8 mouse cellular contexts compared by ENCODE assay signal in genomic region chr12:112091054-112091453, GRCm38 (mm10). TPM values are rescaled to one million over a fixed set of nuclear protein-coding genes. Genes with fewer than 3 reads are reported as not detected.
DNase-seq lines count a peak whose midpoint lies in the region; ATAC-seq and TF ChIP-seq lines count a peak whose summit lies in the region.

No protein-coding gene starts in this region.

- no peaks in the 10 kb centered on the region for H3K9me3 ChIP-seq in forebrain, postnatal 0 days (ENCODE audit: low read length)

- no peak overlapping the region for H3K27ac ChIP-seq in forebrain, postnatal 0 days (ENCODE audit: low read depth, low read length)

- no peak overlapping the region for H3K9ac ChIP-seq in forebrain, postnatal 0 days

- H3K4me1 ChIP-seq in forebrain, postnatal 0 days (ENCODE audit: insufficient read depth), result 0 out of 2 replicates have a peak, but pooled peaks cover 10% of the 10 kb centered on the region
- H3K4me1 ChIP-seq in lung, adult 2 months (ENCODE audit: control insufficient read depth, insufficient read depth, low read length), result peaks cover 4% of the 10 kb centered on the region

- H3K36me3 ChIP-seq in forebrain, postnatal 0 days (ENCODE audit: insufficient read depth), result no peaks in the 10 kb centered on the region

- WGBS in forebrain, postnatal 0 days, result 7% methylated on average over 12 of the region's 12 CpGs
- WGBS in lung, adult 2 months, result 5% methylated on average over 12 of the region's 12 CpGs

- H3K4me3 ChIP-seq in forebrain, postnatal 0 days (ENCODE audit: low read depth, low read length), result no peak overlapping the region
- H3K4me3 ChIP-seq in lung, adult 2 months (replicated peaks; ENCODE audit: extremely low read depth, low read depth, low read length), result no peak overlapping the region

- no peaks in the 10 kb centered on the region for H3K27me3 ChIP-seq in forebrain, postnatal 0 days (ENCODE audit: insufficient read depth, low read length)

- no peak for TF ChIP-seq POLR2A in lung, adult 2 months (IDR thresholded peaks at IDR 0.05; ENCODE audit: borderline replicate concordance, extremely low read depth, low read depth, low read length)

- TF ChIP-seq CTCF in forebrain, postnatal 0 days (IDR thresholded peaks at IDR 0.05; ENCODE audit: low read depth), result peak; percentile 93
- TF ChIP-seq CTCF in lung, adult 2 months (IDR thresholded peaks at IDR 0.05; ENCODE audit: insufficient read depth, low read length), result peak; percentile 97

- peak; percentile 67; the same call in 1 of the 2 replicates for ATAC-seq in forebrain, postnatal 0 days

- peak overlapping the region; percentile 14; the same call in 1 of the 2 replicates for H3K4me2 ChIP-seq in forebrain, postnatal 0 days (ENCODE audit: low read depth)

- DNase-seq in NIH3T3 (ENCODE audit: low read depth), result peak; percentile 79
- DNase-seq in cerebellum, adult 18-20 months, result peak; percentile 79 to 83
- DNase-seq in forebrain, postnatal 0 days, result peak; percentile 86
- DNase-seq in heart, postnatal 4 days, result peak; percentile 76
- peak; percentile 73 for DNase-seq in layer of hippocampus, adult 11-12 months (ENCODE audit: low spot score)
- DNase-seq in lung, adult 2 months, result peak; percentile 54
- DNase-seq in ovary, postnatal 36 days (ENCODE audit: low spot score), result peak; percentile 57
- DNase-seq in c-Kit-positive CD71-positive TER-119-positive erythroid progenitor cells, embryonic 14.5 days (ENCODE audit: low spot score), result no peak

RNA-seq across cellular contexts. Expression of gene Aspg, which starts 15.4 kb away (rescaled TPM):
- total RNA-seq in forebrain, postnatal 0 days (2014; rRNA removed), result 2.9 and 3.9 TPM in 2 replicates
- polyA plus RNA-seq in forebrain, postnatal 0 days (2015; fragmentation: Nextera tagmentation; extraction: Ambion mirVana), result 0.52 and 1.3 TPM in 2 replicates
- total RNA-seq in heart, postnatal 4 days (2021), result under 1 TPM; 0.20 to 0.26 TPM
- polyA plus RNA-seq in lung, adult 2 months (2012; rRNA removed), result 7.5 and 16.8 TPM in 2 replicates

RNA-seq across cellular contexts. Expression of gene Kif26a, which starts 55.0 kb away (rescaled TPM):
- 50.4 and 55.1 TPM in 2 replicates for total RNA-seq in forebrain, postnatal 0 days (2014; rRNA removed)
- polyA plus RNA-seq in forebrain, postnatal 0 days (2015; fragmentation: Nextera tagmentation; extraction: Ambion mirVana), result 5.0 and 6.2 TPM in 2 replicates
- total RNA-seq in heart, postnatal 4 days (2021), result 10 to 100 TPM; 29.0 to 32.5 TPM
- 28.8 and 32.4 TPM in 2 replicates for polyA plus RNA-seq in lung, adult 2 months (2012; rRNA removed)
